Mouse (Mus musculus) C2C12 (cell line): ENCODE data around the gene Rarb. TPM values are rescaled to one million over a fixed set of nuclear protein-coding genes. Genes with fewer than 3 reads are reported as not detected.

ENCODE experiments used
- H3K27me3 ChIP-seq: one replicate; pipeline ENCODE4 v1.6.1; 2011; ENCODE audit not compliant: control insufficient read depth, insufficient read depth, insufficient read length
- H3K36me3 ChIP-seq: one replicate; pipeline ENCODE4 v1.6.1; 2011; ENCODE audit not compliant: control insufficient read depth, insufficient read depth
- H3K4me3 ChIP-seq: one replicate; pipeline ENCODE4 v1.5.1; 2011; ENCODE audit warnings: mild to moderate bottlenecking, control low read depth; ENCODE audit not compliant: poor library complexity, insufficient read depth, severe bottlenecking
- H3K79me2 ChIP-seq: one replicate; pipeline ENCODE4 v1.6.1; 2011; ENCODE audit not compliant: control insufficient read depth, insufficient read depth
- H3K79me3 ChIP-seq: one replicate; pipeline ENCODE4 v1.6.1; 2011; ENCODE audit warnings: low read depth, control low read depth
- H3ac ChIP-seq: one replicate; pipeline ENCODE3; 2011; ENCODE audit warnings: low read depth; ENCODE audit not compliant: control insufficient read depth, insufficient read length
- CEBPB ChIP-seq: IDR thresholded peaks from one replicate; pipeline ENCODE4 v1.6.1; 2011; ENCODE audit warnings: low read depth, mild to moderate bottlenecking, control low read depth, moderate library complexity
- CTCF ChIP-seq: IDR thresholded peaks from one replicate; pipeline ENCODE4 v1.5.1; 2011; ENCODE audit not compliant: control insufficient read depth, insufficient read depth, insufficient read length
- FOSL1 ChIP-seq: IDR thresholded peaks from one replicate; pipeline ENCODE4 v1.8.0; 2011; ENCODE audit warnings: mild to moderate bottlenecking, low read length; ENCODE audit not compliant: poor library complexity, insufficient read depth, severe bottlenecking
- MAX ChIP-seq: IDR thresholded peaks from one replicate; pipeline ENCODE4 v1.6.1; 2011; ENCODE audit warnings: mild to moderate bottlenecking, control low read depth
- MYOD1 ChIP-seq: IDR thresholded peaks from one replicate; pipeline ENCODE4 v1.6.1; 2011; ENCODE audit warnings: low read depth; ENCODE audit not compliant: control insufficient read depth, insufficient read length
- MYOG ChIP-seq: IDR thresholded peaks from one replicate; pipeline ENCODE4 v1.6.1; 2011; ENCODE audit not compliant: control insufficient read depth, insufficient read length; ENCODE audit errors: extremely low read depth
- USF1 ChIP-seq: IDR thresholded peaks from one replicate; pipeline ENCODE4 v1.6.1; 2011; ENCODE audit warnings: low read depth, mild to moderate bottlenecking, control low read depth, moderate library complexity
- polyA plus RNA-seq: library from polyadenylated mRNA; unstranded; fragments of >200 nt; fragmentation: generic; extraction: Trizol; gene quantifications from one replicate; pipeline ENCODE4 v1.2.1, GENCODE M21; 2012; ENCODE audit warnings: missing spikeins

Rarb gene
- polyA plus RNA-seq, 1 experiment, result 0.06 TPM

DNA sequence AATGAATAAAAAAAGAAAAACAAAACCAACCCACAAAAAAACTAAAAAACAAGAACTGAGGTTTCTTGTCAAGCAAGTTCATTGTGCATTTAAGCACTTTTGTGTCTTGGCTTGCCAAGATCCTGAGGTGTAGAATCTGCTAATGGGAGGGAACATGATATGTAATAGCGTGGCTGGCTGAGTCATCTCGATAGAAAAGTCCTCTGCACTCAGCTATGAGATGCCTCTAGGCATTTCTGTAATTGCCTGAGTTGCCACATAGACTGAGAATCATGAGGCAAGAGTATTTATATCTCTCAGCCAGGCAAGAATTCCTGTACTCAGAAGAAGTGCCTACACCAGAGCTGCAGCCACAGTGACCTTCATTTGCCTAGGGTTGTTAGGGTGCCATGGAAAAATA is 385.8 kb downstream of the Rarb start:
- H3K4me3 ChIP-seq, result no peak overlapping the region
- H3ac ChIP-seq, result no peak overlapping the region
- H3K36me3 ChIP-seq, result peaks cover 21% of the 10 kb centered on the region
- TF ChIP-seq CTCF (no peak), USF1 (no peak)
- no peaks in the 10 kb centered on the region for H3K27me3 ChIP-seq
- no peaks in the 10 kb centered on the region for H3K79me2 ChIP-seq
- H3K79me3 ChIP-seq, result no peaks in the 10 kb centered on the region

DNA sequence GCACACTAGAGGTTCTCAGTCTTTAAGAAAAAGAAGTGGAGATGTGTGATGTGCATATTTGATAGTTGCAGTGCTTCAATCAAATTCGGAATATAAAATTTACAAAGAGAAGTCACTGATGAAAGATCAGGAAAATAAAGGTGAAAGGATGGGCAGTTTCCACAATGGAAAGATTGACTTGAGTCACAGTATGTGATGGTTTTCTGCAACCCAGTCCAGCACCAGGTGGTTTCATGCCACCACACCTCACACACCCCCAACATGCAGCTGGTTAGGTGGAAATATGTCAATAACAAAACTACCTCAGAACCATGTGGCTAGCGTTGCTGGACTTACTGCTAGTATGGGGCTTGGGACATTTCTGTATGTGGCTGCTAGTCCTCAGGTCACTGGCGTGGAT is 386.4 kb downstream of the Rarb start:
- Histone ChIP-seq H3K27me3 (no peaks in the 10 kb centered on the region), H3K79me2 (no peaks in the 10 kb centered on the region), H3K4me3 (no peak overlapping the region), H3ac (no peak overlapping the region), H3K79me3 (no peaks in the 10 kb centered on the region), H3K36me3 (peaks cover 26% of the 10 kb centered on the region)
- no peak for TF ChIP-seq FOSL1
- no peak for TF ChIP-seq MYOG
- TF ChIP-seq CTCF, result no peak
- TF ChIP-seq CEBPB, result no peak
- no peak for TF ChIP-seq USF1
- no peak for TF ChIP-seq MAX
- no peak for TF ChIP-seq MYOD1

DNA sequence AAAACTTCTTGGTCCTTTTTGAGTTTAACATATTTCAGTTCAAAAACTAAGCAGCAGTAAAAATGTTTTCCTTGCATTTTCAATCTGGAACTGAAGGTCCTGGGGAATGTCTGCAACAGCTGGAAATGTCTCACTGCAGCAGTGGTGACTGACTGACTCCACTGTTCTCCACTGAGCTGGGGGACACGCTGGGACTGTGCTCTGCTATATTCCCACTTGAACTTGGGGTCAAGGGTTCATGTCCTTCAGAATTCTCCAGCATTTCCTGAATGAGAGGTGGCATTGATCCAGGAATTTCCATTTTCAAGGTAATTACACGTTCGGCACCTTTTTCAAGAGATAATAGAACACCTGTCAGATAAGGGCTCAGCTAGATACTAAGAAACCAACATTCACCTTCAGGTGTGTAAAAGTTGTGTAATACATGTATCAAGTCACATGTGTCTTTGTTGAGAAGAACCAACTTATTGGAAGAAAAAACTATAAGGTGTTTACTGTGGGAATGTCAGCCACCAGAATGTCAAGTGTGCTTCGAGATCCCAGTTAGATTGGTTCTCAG is 386.9 kb downstream of the Rarb start:
- H3K27me3 ChIP-seq, result no peaks in the 10 kb centered on the region
- H3K36me3 ChIP-seq, result peaks cover 26% of the 10 kb centered on the region
- no peak overlapping the region for H3ac ChIP-seq
- H3K4me3 ChIP-seq, result no peak overlapping the region
- no peaks in the 10 kb centered on the region for H3K79me2 ChIP-seq
- H3K79me3 ChIP-seq, result no peaks in the 10 kb centered on the region
- TF ChIP-seq MYOD1, result no peak
- TF ChIP-seq CEBPB, result no peak
- no peak for TF ChIP-seq FOSL1
- no peak for TF ChIP-seq CTCF
- no peak for TF ChIP-seq MYOG
- TF ChIP-seq MAX, result no peak
- TF ChIP-seq USF1, result no peak

DNA sequence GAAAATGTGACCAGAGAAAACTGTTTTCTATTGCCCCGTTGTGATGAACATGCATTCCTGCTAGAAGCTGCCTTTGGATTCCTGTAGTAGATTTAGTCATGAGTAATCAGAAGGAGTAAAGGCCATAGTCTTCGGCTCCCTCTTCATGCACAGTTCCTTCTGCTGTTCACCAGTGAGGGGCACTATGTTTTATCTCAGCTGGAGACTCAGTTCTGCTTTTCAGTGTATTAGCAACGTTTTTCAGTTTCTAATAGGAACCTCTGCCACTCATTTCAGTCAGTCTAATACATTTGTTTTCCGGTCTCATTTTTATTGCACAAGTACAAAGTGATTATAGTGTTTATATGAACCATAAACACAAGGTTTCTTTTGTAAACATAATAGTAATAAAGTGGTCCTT is 391.4 kb downstream of the Rarb start:
- Histone ChIP-seq H3K4me3 (no peak overlapping the region), H3K79me2 (no peaks in the 10 kb centered on the region), H3K27me3 (no peaks in the 10 kb centered on the region), H3ac (no peak overlapping the region), H3K79me3 (no peaks in the 10 kb centered on the region), H3K36me3 (peaks cover 52% of the 10 kb centered on the region)
- TF ChIP-seq MYOD1 (no peak), FOSL1 (no peak), MYOG (no peak), CEBPB (no peak), USF1 (no peak), CTCF (no peak), MAX (no peak)

DNA sequence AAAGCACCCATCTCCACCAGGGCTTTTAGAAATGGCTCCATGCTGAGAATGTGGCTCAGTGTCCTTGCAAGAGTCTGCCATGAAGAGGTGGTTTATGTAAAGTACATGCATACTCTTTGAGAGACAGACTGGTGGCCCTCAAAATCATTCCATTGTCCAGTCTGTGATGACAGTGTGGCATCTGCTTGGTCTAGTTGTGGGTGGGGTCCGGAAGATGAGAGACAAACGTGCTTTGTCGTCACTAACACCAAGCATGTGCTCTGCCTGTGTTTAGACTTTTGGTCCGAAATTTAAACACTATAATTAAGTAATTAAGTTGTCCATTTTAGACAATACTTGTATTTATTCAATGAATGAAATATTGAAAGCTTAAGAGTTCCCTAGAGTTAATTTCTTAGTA is 404.8 kb downstream of the Rarb start:
- H3K27me3 ChIP-seq, result no peaks in the 10 kb centered on the region
- no peak overlapping the region for H3K4me3 ChIP-seq
- H3K36me3 ChIP-seq, result peaks cover 59% of the 10 kb centered on the region
- H3K79me2 ChIP-seq, result no peaks in the 10 kb centered on the region
- H3ac ChIP-seq, result no peak overlapping the region
- no peak for TF ChIP-seq MYOG
- no peak for TF ChIP-seq USF1
- no peak for TF ChIP-seq FOSL1
- TF ChIP-seq MAX, result no peak
- TF ChIP-seq MYOD1, result no peak
- no peak for TF ChIP-seq CEBPB
- TF ChIP-seq CTCF, result no peak
- no peaks in the 10 kb centered on the region for H3K79me3 ChIP-seq

DNA sequence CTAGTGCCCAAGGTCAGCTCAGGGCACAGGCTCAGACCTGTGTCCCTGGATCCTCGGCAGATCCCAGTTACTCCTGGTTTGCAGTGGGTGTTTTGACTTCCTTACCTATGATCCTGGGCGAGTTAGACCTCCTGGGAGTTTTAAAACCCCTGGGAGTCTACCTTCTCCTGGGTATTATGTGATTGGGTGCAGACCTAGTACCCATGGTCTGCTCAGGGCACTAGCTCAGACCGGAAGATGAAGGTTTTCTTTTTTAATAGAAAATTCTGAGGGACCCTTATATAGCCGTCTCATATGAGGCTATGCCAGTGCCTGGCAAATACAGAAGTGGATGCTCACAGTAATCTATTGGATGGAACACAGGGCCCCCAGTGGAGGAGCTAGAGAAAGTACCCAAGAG is 413.8 kb downstream of the Rarb start:
- no peaks in the 10 kb centered on the region for H3K79me2 ChIP-seq
- peaks cover 27% of the 10 kb centered on the region for H3K36me3 ChIP-seq
- H3ac ChIP-seq, result no peak overlapping the region
- no peak for TF ChIP-seq CTCF
- no peak for TF ChIP-seq MYOD1
- TF ChIP-seq USF1, result no peak
- no peak for TF ChIP-seq CEBPB
- no peak for TF ChIP-seq MAX
- TF ChIP-seq FOSL1, result no peak
- no peak for TF ChIP-seq MYOG
- no peaks in the 10 kb centered on the region for H3K79me3 ChIP-seq
- H3K27me3 ChIP-seq, result no peaks in the 10 kb centered on the region
- H3K4me3 ChIP-seq, result no peak overlapping the region
